Mouse (Mus musculus) gastrocnemius, postnatal 36 days (tissue): ENCODE results near the gene Kif26b. TPM values are rescaled to one million over a fixed set of nuclear protein-coding genes. Genes with fewer than 3 reads are reported as not detected.

ENCODE experiments used
- DNase-seq, 2 experiments: peaks; one replicate each; pipeline ENCODE4 v3.0.0; 2022
- intact Hi-C: fragments of 180-260 bp; cut with DNase I; formaldehyde crosslinking; loops from one replicate; pipeline ENCODE4 v1.15.1; 2025
- total RNA-seq, 2 experiments: library from RNA; stranded (reverse); gene quantifications; 2 replicates each; pipeline ENCODE4 v1.2.3; 2021

Kif26b gene
- total RNA-seq, 2 experiments from 2014 or later: 1.7 to 2.8 TPM

DNA sequence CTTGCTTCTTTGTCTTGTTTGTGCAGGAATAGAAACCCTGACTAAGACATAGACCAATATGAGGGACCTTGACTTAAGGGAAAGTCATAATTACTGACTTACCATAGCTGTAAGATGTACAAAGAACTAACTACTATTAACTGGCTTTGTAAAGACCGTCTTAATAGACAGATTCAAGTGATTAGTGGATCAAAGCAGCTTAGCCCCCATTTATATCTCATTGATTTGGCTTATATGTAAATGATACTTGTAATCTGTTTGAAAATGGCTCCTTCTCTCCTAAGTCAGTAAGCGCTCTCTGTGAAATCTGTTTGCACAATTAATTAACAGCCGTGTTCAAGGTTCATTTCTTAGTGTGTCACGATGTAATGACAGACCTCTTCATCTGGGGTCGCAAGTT lies 295.9 kb downstream of the Kif26b start:
- intact Hi-C loops: no loop called here
- no peak for DNase-seq

GRCm38 (mm10) chr1:178827223-178827622 lies 298.3 kb downstream of the Kif26b start:
- intact Hi-C loops: no loop called here
- no peak for DNase-seq

- no peak for DNase-seq
- intact Hi-C loops: no loop called here
Observed at GRCm38 (mm10) chr1:178829456-178829855, 300.5 kb downstream of the Kif26b start.

DNA sequence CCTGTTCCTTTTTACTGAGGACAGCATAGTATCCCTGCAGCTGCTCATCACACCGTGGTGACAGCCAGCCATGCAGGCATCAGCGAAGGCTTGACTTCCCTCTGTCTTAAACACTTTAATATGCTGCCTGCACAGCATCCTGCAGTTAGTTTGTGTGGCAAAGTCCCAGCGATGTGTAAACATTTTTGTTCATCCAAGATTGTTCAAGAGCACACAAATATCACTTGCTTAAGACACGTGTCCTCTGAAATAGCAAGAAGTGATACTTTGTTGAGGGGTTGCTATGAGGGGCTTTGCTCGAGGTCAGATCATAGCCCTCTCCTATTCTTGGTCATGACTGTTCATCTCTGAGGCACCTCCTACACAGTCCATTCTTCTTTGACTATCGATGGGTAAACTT lies 303.6 kb downstream of the Kif26b start:
- DNase-seq: no peak
- intact Hi-C loops: no loop called here

DNA sequence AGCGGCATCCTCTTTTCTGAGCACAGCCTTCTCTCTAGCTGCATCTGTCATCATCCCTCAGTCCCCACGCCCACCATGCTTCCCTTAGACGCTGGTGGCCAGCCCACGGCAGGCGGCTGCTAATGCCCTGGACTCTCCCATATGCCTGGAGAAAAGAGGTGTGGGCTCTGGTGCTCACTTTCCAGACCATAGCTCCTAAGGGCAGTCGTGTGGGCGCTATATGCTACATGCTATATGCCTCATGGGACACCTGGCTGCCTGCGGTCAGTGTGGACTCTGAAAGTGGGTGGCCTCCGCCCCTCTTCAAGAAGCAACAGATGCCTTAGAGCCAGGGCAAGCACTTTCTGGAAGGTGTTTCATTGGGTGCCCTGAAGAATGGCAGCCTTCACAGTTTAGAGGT lies 306.9 kb downstream of the Kif26b start:
- intact Hi-C loops: no loop called here
- DNase-seq: no peak

DNA sequence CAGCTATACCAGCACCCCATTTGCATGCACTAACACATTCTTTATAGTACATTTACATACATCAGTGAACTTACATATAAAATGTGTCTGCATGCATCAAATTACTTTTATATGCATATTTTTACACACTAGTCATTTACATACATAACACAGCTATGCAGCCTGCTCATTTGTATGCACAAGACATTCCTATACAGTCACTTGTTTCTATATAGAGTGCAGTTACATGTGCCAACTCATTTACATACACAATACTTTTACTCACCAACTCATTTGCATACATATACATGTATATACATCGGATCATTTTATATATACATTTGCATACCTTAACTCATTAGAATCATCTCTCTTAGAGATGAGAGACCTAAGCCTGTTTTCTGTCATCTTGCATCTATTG lies 308.1 kb downstream of the Kif26b start:
- DNase-seq: no peak
- intact Hi-C loops: no loop called here

DNA sequence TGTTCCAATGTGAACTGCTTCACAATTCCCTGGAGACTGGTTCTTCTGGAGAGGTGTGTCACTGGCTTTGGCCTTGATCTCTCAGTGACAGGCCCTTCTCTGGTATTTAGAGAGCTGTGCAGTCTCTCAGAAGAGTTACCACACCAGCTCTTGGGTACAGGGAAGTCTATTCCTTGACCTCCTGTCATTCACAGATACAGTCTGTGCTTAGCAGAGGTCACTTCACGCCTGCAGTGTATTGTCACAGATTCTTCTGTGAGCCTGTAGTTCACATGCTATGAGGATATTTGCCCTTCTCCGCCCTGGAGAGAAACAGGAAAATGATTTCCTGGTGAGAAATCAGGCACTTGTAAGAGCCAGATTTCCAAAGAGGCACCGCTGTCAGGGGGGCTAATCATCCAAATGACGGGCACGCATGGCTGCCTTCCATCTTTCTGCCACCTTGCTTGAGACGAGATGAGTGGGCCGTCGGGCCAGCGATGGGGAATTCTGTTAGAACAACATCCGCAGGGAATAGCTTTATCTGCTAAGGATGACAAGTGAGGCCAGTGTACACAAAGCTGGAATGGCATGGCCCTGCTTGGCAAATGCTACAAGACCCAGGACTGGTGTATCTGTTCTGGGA lies 309.9 kb downstream of the Kif26b start:
- no peak for DNase-seq
- intact Hi-C loops: no loop called here

DNA sequence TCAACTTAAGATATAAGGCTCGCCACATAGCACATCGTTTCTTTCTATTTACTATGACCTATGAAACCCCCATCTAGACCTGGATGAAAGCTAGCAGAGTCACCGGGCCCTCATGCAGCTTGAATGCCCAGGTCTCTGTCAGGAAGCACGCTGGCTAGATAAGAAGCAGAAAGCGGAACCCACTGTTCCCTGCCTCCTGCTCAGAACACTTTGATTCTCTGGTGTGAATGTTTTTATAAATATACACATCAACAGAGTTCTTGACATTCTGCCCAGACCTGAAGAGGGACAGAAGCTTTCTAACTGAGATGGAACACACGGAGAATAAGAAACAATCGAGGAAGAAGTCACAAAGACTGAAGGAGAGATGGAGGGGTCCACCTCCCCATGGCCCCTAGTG lies 311.4 kb downstream of the Kif26b start:
- no peak for DNase-seq
- intact Hi-C loops: no loop called here

DNA sequence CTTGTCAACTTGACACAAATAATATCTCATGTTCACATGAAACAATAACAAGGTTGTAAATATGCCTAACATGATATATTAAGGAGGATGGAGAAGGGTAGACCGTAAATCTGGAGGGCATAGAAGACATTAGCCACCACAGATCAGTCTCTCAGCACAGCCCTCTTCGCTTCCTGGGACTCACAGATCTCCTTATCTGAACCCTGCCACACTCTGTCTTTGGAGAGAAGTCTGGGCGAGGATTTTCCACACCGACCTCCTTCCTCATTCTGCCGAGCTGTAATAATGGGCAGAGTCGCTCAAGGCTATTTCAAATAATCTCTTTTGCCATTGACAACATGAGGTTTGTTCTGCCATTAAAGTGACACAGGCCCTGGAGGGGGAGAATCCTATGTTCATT lies 315.9 kb downstream of the Kif26b start:
- intact Hi-C loops: no loop called here

GRCm38 (mm10) chr1:178847569-178847968 lies 318.6 kb downstream of the Kif26b start:
- DNase-seq: no peak
- intact Hi-C loops: no loop called here

More for the DNA sequence above, 315.9 kb downstream of the Kif26b start:
- no peak for DNase-seq

DNA sequence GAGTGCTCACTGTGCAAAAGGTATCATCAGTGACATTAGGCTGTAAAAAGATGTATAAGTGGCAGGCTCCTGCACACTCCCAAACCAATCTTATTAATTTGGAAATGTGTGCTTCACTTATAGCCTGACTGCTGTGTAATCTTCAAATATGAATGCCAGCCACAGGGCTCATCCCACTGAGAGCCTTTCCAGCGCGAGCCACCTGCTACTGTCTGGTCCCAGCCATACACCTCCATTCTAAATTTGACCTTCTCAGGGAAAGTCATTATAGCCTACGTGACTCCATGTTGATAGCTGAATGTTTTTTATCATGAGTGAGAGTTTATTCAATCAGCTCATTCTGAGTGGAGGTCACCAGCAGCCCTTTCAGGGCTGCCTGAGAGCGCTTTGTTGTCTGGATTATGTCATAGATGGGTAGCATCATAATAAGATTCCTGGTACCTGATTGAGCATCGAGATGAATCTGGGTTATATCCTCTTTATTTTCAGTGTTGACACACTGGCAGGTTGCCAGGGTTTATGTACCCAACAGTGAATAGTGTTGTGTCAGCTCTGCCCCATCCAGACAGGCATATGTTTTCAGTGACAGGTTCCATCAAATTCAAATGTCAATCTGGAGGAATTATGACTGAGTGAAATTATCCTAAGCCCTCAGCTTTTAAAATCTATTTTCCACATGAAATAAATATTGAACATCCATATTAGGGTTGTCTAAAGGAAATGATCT lies 319.6 kb downstream of the Kif26b start:
- no peak for DNase-seq
- intact Hi-C loops: no loop called here

DNA sequence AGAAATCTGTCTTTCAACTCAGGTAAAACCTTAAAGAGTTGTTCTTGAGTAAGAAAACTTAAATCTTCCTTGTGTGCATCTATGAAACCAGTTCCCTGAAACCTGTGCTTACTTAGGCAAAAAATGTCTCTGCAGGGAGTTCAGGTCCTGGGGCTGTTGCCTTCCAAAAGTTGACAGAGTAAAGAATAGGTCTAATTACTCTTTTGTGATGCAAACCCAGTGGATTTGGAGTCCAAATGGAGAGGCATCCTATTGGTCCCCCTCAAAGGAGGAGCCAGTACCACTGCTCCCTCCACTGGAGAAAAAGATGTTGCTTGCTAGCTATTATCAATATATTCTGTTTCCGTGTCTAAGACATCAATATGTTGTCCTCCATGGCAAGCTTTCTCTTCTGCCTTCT lies 321.6 kb downstream of the Kif26b start:
- intact Hi-C loops: no loop called here
- no peak for DNase-seq

GRCm38 (mm10) chr1:178854936-178855335 lies 326.0 kb downstream of the Kif26b start:
- DNase-seq: no peak
- intact Hi-C loops: no loop called here

DNA sequence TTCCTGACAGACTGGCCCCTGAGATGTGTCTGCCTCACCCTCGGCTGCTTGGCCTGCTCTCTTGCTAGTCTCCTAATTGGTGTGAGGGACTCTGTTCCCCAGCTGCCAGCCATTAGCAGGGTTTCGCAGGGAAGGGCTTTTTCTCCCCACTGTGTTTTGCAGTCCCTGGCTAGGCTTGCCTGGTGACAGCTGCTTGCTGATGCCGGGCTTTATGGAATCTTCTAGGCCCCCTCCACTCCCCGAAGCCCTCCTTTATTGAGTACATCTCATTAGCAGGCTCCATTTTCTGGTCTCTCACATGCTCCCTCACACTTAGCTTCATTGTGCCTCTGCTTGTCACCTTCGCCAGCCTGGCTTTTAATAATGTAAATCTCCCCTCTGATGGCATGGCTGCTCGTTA lies 327.0 kb downstream of the Kif26b start:
- intact Hi-C loops: no loop called here
- no peak for DNase-seq

DNA sequence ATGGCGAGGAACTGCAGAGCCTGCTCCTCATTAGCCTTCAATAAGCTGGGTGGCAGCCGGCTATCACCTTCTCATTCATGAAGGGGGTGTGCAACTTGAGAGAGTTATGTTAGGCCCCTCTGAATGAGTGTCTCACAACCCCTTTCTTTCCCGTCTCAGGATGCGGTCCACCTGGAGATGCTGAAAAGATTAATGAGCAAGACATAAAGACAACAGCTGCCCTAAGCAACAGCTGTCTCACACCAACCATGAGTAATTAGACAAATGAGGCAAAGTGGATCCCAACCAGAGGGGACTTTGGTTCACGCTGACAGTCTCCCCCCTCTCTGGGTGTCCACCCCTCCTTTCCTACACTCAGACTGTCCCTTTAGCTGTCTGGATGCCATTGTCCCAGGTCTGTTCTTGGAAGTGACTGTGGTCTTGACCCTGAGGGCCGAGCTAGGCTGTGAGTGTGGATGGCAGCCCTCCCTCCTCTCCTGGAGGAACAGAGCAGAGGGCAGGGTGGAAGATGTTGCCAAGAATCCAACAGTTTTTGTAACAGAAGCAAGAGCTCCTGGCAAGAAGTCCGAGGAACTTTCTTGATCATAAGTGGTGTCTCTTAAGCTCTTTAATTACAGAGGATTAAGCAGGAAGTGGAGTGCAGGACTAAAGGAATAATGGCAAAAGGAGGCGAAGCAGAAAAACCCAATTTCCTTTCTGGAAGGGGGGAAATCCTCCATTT lies 331.9 kb downstream of the Kif26b start:
- intact Hi-C loops: no loop called here
- DNase-seq: no peak

DNA sequence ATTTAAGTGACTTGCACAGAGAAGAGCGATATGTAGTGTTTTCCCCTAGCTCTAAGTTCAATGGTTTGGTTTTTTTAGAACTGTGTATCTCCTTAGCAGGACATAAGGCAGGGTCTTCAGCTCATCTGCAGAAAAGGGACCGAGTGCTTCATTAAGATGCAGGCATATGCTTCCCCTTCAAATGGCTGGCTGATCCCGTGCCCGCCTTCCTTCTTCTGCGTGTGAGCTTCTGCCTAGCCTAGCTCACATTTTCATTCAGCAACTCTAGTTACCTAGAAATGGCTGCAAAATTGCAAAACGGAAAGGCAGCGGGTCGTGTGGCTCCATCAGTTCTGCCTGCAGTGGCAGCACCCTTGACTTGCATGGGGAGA lies 332.5 kb downstream of the Kif26b start:
- intact Hi-C loops: no loop called here
- DNase-seq: no peak

DNA sequence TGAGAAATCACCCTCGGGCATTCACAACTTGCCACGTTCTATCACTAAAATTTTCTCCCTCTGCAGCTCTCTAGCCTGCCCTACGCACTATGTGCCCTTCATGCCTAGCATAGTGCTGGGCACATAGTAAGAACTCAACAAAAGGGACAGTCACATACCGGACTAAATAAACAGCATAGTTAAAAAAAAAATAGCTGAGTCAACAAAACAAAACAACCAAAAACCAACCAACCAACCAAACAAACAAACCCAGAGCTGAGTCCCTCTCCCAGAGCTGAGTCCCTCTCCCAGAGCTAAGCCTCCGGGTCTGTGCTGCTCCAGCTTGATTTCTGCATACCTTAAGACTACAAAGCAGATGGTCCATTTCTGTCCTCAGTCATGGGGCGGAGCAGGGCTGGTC lies 334.8 kb downstream of the Kif26b start:
- DNase-seq: no peak
- intact Hi-C loops: no loop called here

DNA sequence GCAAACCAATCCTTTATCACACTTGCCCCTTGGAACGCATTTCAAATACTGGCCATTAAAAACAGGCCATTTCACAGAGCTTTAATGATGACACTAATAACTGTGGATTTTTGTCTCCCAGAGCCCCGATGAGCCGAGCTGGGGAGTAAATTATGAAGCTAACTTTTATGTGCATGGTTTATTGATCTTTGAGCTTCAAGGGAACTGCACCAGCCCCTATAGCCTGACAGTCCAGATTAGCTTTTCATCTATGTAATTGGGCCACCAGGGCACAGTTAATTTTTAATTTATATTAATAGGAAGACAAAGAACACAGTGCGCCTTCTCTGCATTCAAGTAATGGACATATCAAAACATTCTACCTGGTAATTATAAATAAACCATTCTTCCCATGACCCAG lies 335.4 kb downstream of the Kif26b start:
- DNase-seq: no peak
- intact Hi-C loops: no loop called here

DNA sequence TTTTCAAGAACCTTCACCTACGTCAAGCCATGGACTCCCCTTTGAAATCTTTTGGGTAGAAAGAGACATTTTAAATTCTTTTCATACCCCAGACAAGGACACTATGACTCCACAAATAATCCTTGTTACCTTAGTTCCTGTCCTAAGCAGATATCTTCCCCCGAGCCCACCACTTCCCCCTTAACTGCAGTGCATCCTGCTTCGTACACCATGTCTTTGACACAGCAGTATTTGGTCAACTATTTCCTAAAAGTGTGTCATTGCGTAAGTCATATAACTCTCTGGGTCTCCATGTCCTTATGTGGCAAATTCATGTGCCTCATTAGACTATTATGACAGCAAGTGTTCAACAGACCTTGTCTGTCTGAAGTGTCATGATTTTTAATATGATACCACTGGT lies 337.8 kb downstream of the Kif26b start:
- intact Hi-C loops: no loop called here
- no peak for DNase-seq

DNA sequence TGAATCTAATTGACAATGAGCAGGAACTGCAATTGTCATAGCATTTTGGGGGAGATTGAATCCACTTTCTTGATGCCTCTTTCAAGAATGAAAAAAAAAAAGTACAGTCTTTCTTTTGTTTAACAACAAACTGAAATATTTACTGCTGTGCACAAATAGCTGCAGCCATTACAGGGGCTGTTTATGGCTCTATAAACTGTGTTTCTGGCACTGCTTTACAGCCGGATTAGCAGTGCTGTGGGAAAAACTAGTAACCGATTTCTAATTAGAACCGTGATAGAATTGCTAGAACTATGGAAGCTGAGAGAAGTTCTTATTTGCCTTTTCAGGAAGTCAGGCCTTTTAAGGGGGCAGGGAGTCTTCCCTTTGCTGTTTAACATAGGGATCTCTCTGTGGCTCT lies 342.1 kb downstream of the Kif26b start:
- intact Hi-C loops: no loop called here

GRCm38 (mm10) chr1:178876926-178877325 lies 348.0 kb downstream of the Kif26b start:
- DNase-seq: no peak
- intact Hi-C loops: no loop called here

More for the DNA sequence above, 342.1 kb downstream of the Kif26b start:
- DNase-seq: no peak

DNA sequence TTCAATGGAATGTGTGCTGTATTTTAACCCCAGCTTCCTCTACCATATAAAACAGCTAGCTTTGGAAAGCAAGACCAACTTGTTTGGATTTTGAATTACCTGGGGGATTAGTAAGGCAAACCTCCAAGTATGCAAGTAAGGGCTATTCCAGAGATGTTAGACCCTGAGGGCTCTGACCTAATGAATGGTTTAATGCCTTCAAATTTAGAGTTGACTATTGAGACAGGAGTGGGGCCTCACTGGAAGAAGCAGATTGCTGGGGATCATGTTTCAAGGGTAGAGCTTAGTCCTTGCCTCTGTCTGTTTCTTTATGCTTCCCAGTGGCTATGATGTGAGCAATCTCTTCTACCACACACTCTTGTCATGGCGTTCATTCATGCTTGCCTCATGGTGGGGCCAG lies 349.8 kb downstream of the Kif26b start:
- no peak for DNase-seq
- intact Hi-C loops: no loop called here
